Mouse (Mus musculus): ENCODE data around the gene Anxa11. TPM values are rescaled to one million over a fixed set of nuclear protein-coding genes. Genes with fewer than 3 reads are reported as not detected.
"Not testable (repeated sequence)": the region's sequence is repeated elsewhere in the genome, so short reads cannot be mapped to it uniquely, and the experiment has no call there.

Gene Anxa11
- 48.4 and 49.0 TPM in 2 replicates for polyA plus RNA-seq (2015; fragmentation: Nextera tagmentation; extraction: Ambion mirVana)

- peak; percentile 92 for DNase-seq (ENCODE audit: low spot score)
Observed at GRCm38 (mm10) chr14:25841991-25842687, at the start of gene Anxa11. Anxa11 (plus strand) TSS chr14:25842156.

GRCm38 (mm10) chr14:25794331-25794730, 47.6 kb upstream of the Anxa11 start:
- DNase-seq (ENCODE audit: low spot score), result no peak

GRCm38 (mm10) chr14:25795067-25795466, 46.9 kb upstream of the Anxa11 start:
- DNase-seq (ENCODE audit: low spot score), result no peak

GRCm38 (mm10) chr14:25795561-25796174, 46.3 kb upstream of the Anxa11 start:
- no peak for DNase-seq (ENCODE audit: low spot score)

- DNase-seq (ENCODE audit: low spot score), result no peak
Observed at GRCm38 (mm10) chr14:25796619-25797018, 45.3 kb upstream of the Anxa11 start.

GRCm38 (mm10) chr14:25800166-25800960, 41.6 kb upstream of the Anxa11 start:
- peak; percentile 86 for DNase-seq (ENCODE audit: low spot score)

GRCm38 (mm10) chr14:25802511-25802910, 39.4 kb upstream of the Anxa11 start:
- no peak for DNase-seq (ENCODE audit: low spot score)

DNA sequence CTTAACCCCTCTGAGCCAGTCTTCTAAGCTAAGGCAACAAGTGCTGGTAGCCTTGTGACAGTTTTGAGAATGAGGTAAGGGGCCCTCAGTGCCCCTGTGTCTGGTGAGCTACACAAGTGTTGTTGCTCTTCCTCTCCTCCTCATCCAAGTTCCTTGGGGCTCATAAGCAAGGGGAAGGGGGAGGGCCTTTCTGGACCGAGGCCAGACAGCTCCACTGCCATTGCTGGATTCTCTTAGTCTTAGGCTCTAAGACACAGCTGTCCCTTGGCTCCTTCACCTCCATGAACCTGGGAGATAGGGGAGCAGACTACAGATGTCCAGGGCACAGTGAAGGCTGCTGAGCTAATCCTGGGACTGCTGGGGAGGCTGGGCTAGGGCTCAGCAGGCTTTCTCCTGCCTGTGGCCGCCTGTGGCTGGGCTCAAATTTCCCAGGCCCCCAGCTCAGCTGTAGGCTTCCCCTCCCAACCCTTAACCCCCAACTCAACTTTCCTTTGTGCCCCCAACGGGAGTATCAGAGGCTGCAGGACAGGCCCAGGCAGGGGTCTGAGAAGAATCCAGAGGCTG, 38.6 kb upstream of the Anxa11 start:
- DNase-seq (ENCODE audit: low spot score), result no peak

GRCm38 (mm10) chr14:25805871-25806270, 36.1 kb upstream of the Anxa11 start:
- no peak for DNase-seq (ENCODE audit: low spot score)

DNA sequence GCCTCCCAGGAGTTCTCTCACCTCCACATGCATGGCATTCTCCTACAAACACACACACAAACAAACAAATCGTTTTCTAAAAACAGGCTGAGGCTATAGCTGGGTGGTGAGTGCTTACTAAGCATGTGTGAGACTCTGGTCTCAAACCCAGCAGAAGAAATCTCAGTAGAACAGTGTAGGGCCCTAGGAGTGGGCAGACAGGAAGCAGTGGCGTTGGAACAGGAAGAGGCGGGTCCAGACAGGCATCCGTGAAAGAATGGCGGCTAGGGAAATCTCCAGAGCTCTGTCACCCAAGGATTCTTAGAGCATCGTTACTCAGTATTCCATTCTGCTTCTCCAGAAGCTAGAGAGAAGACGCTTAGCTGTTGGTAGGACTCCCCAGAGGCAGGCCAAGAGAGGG, 35.4 kb upstream of the Anxa11 start:
- DNase-seq (ENCODE audit: low spot score), result no peak

DNA sequence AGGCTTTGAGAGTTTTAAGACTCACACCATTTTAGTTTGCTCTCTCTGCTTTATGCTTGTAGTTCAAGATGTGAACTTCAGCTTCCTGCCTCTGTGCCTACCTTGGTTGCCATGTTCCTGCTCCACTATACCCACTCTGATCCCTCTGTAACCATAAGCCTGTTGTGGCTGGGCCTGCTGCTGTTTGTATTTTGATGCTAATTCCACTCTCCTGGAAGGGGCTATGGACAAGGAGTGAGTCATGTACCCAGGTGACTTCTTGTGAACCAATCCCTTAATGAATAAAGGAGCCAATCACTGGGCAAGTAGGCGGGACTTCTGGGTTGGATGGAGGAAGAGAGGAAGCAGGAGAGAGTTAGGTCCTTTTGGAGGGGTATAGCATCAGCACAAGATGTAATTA, 30.9 kb upstream of the Anxa11 start:
- DNase-seq (ENCODE audit: low spot score), result not testable (repeated sequence)

DNA sequence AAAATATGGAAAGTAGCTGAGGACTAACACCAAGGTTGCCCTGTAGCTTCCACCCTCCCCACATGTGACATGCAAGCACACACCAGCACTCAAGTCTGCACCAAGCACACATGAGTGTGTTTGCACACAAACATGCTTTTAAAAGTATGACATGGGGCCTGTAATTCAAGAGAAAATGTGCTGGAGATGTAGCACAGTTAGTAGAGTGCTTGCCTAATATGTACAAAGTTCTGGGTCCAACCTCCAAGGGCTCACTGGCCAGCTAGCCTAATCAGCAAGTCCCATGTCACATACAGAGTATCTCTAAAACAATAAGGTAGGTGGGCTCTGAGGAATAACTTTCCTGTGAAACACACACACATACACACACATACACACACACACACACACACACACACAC, 27.8 kb upstream of the Anxa11 start:
- DNase-seq (ENCODE audit: low spot score), result no peak

- peak; percentile 69 for DNase-seq (ENCODE audit: low spot score)
Observed at GRCm38 (mm10) chr14:25816416-25816815, 25.5 kb upstream of the Anxa11 start.

DNA sequence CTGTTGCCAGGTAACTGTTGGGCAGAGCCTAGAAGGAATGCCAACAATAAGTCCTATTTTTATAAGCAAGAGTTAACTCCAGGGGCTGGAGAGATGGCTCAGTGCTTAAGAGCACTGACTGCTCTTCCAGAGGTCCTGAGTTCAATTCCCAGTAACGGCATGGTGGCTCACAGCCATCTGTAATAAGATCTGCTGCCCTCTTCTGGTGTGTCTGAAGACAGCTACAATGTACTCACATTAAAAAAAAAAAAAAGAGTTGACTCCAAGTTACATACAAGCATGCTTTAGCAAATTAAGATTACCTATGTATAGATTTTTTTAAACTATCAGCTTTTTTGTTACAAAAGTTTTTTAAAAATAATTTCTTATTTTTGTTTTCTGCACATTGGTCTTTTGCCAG, 19.4 kb upstream of the Anxa11 start:
- no peak for DNase-seq (ENCODE audit: low spot score)

GRCm38 (mm10) chr14:25824995-25825394, 17.0 kb upstream of the Anxa11 start:
- no peak for DNase-seq (ENCODE audit: low spot score)

- no peak for DNase-seq (ENCODE audit: low spot score)
Observed at GRCm38 (mm10) chr14:25825880-25826626, 15.9 kb upstream of the Anxa11 start.

GRCm38 (mm10) chr14:25826866-25827265, 15.1 kb upstream of the Anxa11 start:
- DNase-seq (ENCODE audit: low spot score), result no peak

GRCm38 (mm10) chr14:25831332-25831731, 10.6 kb upstream of the Anxa11 start:
- DNase-seq (ENCODE audit: low spot score), result no peak

DNA sequence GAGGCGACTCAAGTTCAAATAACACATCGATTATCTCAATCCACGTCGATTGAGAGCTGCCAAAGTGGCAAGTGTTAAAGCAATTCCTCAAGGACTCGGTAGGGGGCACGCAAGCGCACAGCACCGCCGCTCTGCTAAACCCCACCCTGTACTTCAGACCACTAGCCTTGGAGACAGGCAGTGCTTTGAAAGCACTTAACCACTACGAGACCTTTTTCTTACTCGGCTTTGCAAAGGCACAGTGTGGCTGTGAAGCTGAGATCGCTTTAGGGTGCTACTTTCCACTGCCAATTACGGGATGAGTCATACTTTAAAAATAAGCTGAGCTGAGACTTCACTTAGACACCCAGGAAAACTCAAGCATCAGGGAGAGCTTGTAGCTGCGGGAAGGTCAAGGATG, 9.7 kb upstream of the Anxa11 start:
- peak; percentile 75 for DNase-seq (ENCODE audit: low spot score)

DNA sequence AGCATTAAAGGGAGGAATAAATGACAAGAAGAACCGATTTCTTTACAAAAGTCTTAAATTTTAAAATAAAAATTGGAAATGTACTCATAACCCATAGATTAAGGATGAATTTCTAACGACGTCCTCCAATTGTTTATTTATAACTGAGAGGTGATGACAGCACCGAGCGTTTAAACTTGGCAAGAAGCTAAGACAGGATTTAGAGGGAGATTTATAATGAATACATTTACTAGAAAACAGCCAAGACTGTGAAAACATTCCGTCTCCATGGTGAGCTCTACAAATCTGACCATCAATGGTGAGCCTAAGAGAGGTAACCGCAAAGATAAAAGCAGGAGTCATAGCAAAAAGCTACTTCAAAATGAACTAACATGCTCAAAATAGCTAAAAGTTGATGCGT, 3.5 kb upstream of the Anxa11 start:
- no peak for DNase-seq (ENCODE audit: low spot score)

GRCm38 (mm10) chr14:25839791-25840190, 2.2 kb upstream of the Anxa11 start:
- DNase-seq (ENCODE audit: low spot score), result no peak

Measured in thymus, postnatal 0 days (tissue).